ENCODE assay signal across 15 mouse cellular contexts in the genomic region with DNA sequence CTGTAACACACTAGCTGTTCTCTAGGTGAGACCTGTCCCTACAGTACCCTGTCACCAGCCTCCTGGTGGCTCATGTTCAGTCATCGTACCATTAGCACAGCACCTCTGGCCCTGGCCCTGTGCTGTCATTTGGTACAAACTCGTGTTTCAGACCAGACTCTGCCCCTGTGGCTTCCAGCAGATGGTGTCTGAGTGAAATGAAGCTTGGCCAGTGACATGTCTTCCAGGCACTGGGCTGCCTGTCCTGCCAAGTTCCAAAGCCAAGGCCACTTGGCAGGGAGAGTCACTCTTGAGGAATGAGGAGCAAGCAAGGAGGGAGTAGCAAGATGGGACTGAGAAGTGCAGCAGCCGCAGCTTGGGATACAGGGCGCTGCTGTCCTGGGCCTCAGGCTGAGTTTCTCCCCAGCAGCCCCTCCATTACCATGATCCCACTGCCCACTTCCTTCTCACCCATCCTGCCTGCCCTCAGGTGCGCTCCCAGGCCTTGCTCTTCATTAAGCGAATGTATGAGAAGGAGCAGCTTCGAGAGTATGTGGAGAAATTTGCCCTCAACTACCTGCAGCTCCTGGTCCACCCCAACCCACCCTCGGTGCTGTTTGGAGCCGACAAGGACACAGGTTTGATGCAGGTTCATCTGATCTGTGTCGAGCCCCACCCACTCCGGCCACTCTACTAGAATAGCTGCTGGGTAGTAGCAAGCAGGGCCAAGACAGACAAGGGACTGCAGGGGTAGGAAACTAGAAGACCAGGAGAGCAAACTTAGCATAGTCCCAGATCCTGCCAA. TPM values are rescaled to one million over a fixed set of nuclear protein-coding genes. Genes with fewer than 3 reads are reported as not detected.
DNase-seq lines count a peak whose midpoint lies in the region; ATAC-seq lines count a peak whose summit lies in the region.
"Had no signal": no experiment of that assay in that cellular context is flagged by ENCODE, and none has a peak within 500 bp of the region (broad histone marks: within the 10 kb centered on the region; RNA-seq: fewer than 3 reads in every experiment).

No protein-coding gene starts in this region.

- H3K4me2 ChIP-seq in forebrain, embryonic 13.5 days: no peak overlapping the region
- H3K4me2 ChIP-seq: embryonic facial prominence, embryonic 12.5 days; heart, embryonic 13.5 days; neural tube, embryonic 12.5 days had no signal

- H3K9me3 ChIP-seq in forebrain, embryonic 13.5 days (replicated peaks): no peaks in the 10 kb centered on the region
- H3K9me3 ChIP-seq: embryonic facial prominence, embryonic 12.5 days; heart, embryonic 13.5 days; megakaryocyte, embryonic 14.5 days; neural tube, embryonic 12.5 days had no signal

- no peak for ATAC-seq in megakaryocyte, adult 5-6 weeks (ENCODE audit: poor library complexity, severe bottlenecking)
- ATAC-seq in forebrain, embryonic 13.5 days: no peak
- ATAC-seq in megakaryocyte-erythroid progenitor cell, adult 5-6 weeks (replicated peaks; ENCODE audit: low FRiP score, low TSS enrichment, poor library complexity, severe bottlenecking): no peak

- peaks cover 100% of the 10 kb centered on the region for H3K36me3 ChIP-seq in forebrain, embryonic 13.5 days (ENCODE audit: poor library complexity, severe bottlenecking)

- 94% methylated on average over 11 of the region's 11 CpGs for WGBS in forebrain, embryonic 13.5 days

- H3K4me1 ChIP-seq in forebrain, embryonic 13.5 days: no peaks in the 10 kb centered on the region
- H3K4me1 ChIP-seq: embryonic facial prominence, embryonic 12.5 days; heart, embryonic 13.5 days; megakaryocyte, embryonic 14.5 days; neural tube, embryonic 12.5 days had no signal

- no peak overlapping the region for H3K9ac ChIP-seq in forebrain, embryonic 13.5 days
- H3K9ac ChIP-seq: embryonic facial prominence, embryonic 12.5 days; heart, embryonic 13.5 days; liver, embryonic 14.5 days; neural tube, embryonic 12.5 days had no signal

- peak; percentile 94 for DNase-seq in heart, adult 11 months
- DNase-seq in heart, postnatal 4 days: no peak
- peak; percentile 36 for DNase-seq in ovary, postnatal 36 days (ENCODE audit: low spot score)
- no peak for DNase-seq in ovary, postnatal 14 days (ENCODE audit: low spot score)
- peak; percentile 80 to 85 for DNase-seq in cerebellum, postnatal 25 days
- DNase-seq: thymus, adult 2 months had no signal

- no peak overlapping the region for H3K4me3 ChIP-seq in forebrain, embryonic 13.5 days
- H3K4me3 ChIP-seq: embryonic facial prominence, embryonic 12.5 days; heart, embryonic 13.5 days; megakaryocyte, embryonic 14.5 days; neural tube, embryonic 12.5 days had no signal

- H3K27ac ChIP-seq in forebrain, embryonic 13.5 days: no peak overlapping the region
- H3K27ac ChIP-seq: embryonic facial prominence, embryonic 12.5 days; heart, embryonic 13.5 days; liver, embryonic 14.5 days; neural tube, embryonic 12.5 days had no signal

- no peaks in the 10 kb centered on the region for H3K27me3 ChIP-seq in forebrain, embryonic 13.5 days
- H3K27me3 ChIP-seq: embryonic facial prominence, embryonic 12.5 days; heart, embryonic 13.5 days; megakaryocyte, embryonic 14.5 days; neural tube, embryonic 12.5 days had no signal

RNA-seq across cellular contexts. Expression of gene Rsph6a, which starts 8.0 kb away (rescaled TPM):
- total RNA-seq in heart, postnatal 4 days (2021): not detected
- not detected in 2 replicates for total RNA-seq in megakaryocyte, adult 5-6 weeks (2015)
- not detected in 2 replicates for total RNA-seq in megakaryocyte, adult 5-6 weeks (2017)
- polyA plus RNA-seq in forebrain, embryonic 13.5 days (2015; fragmentation: Nextera tagmentation; extraction: Ambion mirVana): not detected in 2 replicates
- total RNA-seq in megakaryocyte-erythroid progenitor cell, adult 5-6 weeks (2014; fragmentation: Nextera tagmentation): not detected in 2 replicates
- not detected in 2 replicates for total RNA-seq in megakaryocyte-erythroid progenitor cell, adult 5-6 weeks (2017)
- polyA plus RNA-seq: embryonic facial prominence, embryonic 12.5 days; heart, embryonic 13.5 days; liver, embryonic 14.5 days; neural tube, embryonic 12.5 days had no signal

RNA-seq across cellular contexts. Expression of gene Sympk, which starts 22.3 kb away (rescaled TPM):
- 10 to 100 TPM; 57.3 to 62.5 TPM for total RNA-seq in heart, postnatal 4 days (2021)
- 48.4 and 54.7 TPM in 2 replicates for total RNA-seq in megakaryocyte, adult 5-6 weeks (2015)
- 26.6 and 30.4 TPM in 2 replicates for total RNA-seq in megakaryocyte, adult 5-6 weeks (2017)
- polyA plus RNA-seq in forebrain, embryonic 13.5 days (2015; fragmentation: Nextera tagmentation; extraction: Ambion mirVana): 34.3 and 36.7 TPM in 2 replicates
- 73.9 and 91.0 TPM in 2 replicates for total RNA-seq in megakaryocyte-erythroid progenitor cell, adult 5-6 weeks (2014; fragmentation: Nextera tagmentation)
- 35.3 and 52.2 TPM in 2 replicates for total RNA-seq in megakaryocyte-erythroid progenitor cell, adult 5-6 weeks (2017)

RNA-seq across cellular contexts. Expression of gene Foxa3, which starts 23.1 kb away (rescaled TPM):
- total RNA-seq in heart, postnatal 4 days (2021): not detected
- not detected in 2 replicates for total RNA-seq in megakaryocyte, adult 5-6 weeks (2015)
- not detected in 2 replicates for total RNA-seq in megakaryocyte, adult 5-6 weeks (2017)
- polyA plus RNA-seq in forebrain, embryonic 13.5 days (2015; fragmentation: Nextera tagmentation; extraction: Ambion mirVana): not detected in 2 replicates
- not detected in 2 replicates for total RNA-seq in megakaryocyte-erythroid progenitor cell, adult 5-6 weeks (2014; fragmentation: Nextera tagmentation)
- not detected in 2 replicates for total RNA-seq in megakaryocyte-erythroid progenitor cell, adult 5-6 weeks (2017)
- total RNA-seq: left cerebral cortex, postnatal 10 days had no signal

RNA-seq across cellular contexts. Expression of gene Dmwd, which starts 29.5 kb away (rescaled TPM):
- 10 to 100 TPM; 60.3 to 62.9 TPM for total RNA-seq in heart, postnatal 4 days (2021)
- total RNA-seq in megakaryocyte, adult 5-6 weeks (2015): 4.1 and 6.2 TPM in 2 replicates
- total RNA-seq in megakaryocyte, adult 5-6 weeks (2017): 1.0 and 1.3 TPM in 2 replicates
- 20.6 and 22.6 TPM in 2 replicates for polyA plus RNA-seq in forebrain, embryonic 13.5 days (2015; fragmentation: Nextera tagmentation; extraction: Ambion mirVana)
- total RNA-seq in megakaryocyte-erythroid progenitor cell, adult 5-6 weeks (2014; fragmentation: Nextera tagmentation): 28.5 and 29.2 TPM in 2 replicates
- 7.7 and 10.6 TPM in 2 replicates for total RNA-seq in megakaryocyte-erythroid progenitor cell, adult 5-6 weeks (2017)

RNA-seq across cellular contexts. Expression of gene Dmpk, which starts 37.2 kb away (rescaled TPM):
- total RNA-seq in heart, postnatal 4 days (2021): 100 to 1,000 TPM; 188 to 201 TPM
- total RNA-seq in megakaryocyte, adult 5-6 weeks (2015): 2.2 and 5.4 TPM in 2 replicates
- 2.7 and 3.1 TPM in 2 replicates for total RNA-seq in megakaryocyte, adult 5-6 weeks (2017)
- 8.3 and 9.4 TPM in 2 replicates for polyA plus RNA-seq in forebrain, embryonic 13.5 days (2015; fragmentation: Nextera tagmentation; extraction: Ambion mirVana)
- total RNA-seq in megakaryocyte-erythroid progenitor cell, adult 5-6 weeks (2014; fragmentation: Nextera tagmentation): 15.1 and 19.8 TPM in 2 replicates
- 3.9 and 7.5 TPM in 2 replicates for total RNA-seq in megakaryocyte-erythroid progenitor cell, adult 5-6 weeks (2017)

Comparison
In these comparisons a context has a peak if more than half of its experiments do, and no peak if none do; other contexts are left out.
1. DNase-seq: peak in heart, adult 11 months (single experiment), ovary, postnatal 36 days (single experiment) and cerebellum, postnatal 25 days (2 of 2); none in heart, postnatal 4 days (single experiment) and ovary, postnatal 14 days (single experiment).